Mouse (Mus musculus) kidney, adult 9 months (tissue): ENCODE measurements at regions not wholly inside any gene's neighbourhood (a gene's known extent, or its start where the extent isn't known, plus 50 kb on each side); places are given as distances from the start of the nearest gene placed in this dataset.

Source experiments
- DNase-seq: peaks from one replicate; pipeline ENCODE4 v3.0.0; 2022

GRCm38 (mm10) chr14:86441895-86442679 is 698.9 kb downstream of the Diaph3 start:
- no peak for DNase-seq

GRCm38 (mm10) chr14:86437383-86437782 is 703.7 kb downstream of the Diaph3 start:
- DNase-seq, result no peak

- no peak for DNase-seq
These were observed 705.7 kb downstream of the Diaph3 start for GRCm38 (mm10) chr14:86435345-86435744.

GRCm38 (mm10) chr14:86431215-86431816 is 709.7 kb downstream of the Diaph3 start:
- peak; percentile 8 for DNase-seq

GRCm38 (mm10) chr14:86421881-86422280 is 719.2 kb downstream of the Diaph3 start:
- peak; percentile 90 for DNase-seq

GRCm38 (mm10) chr14:86419959-86420598 is 721.0 kb downstream of the Diaph3 start:
- no peak for DNase-seq

GRCm38 (mm10) chr14:86396876-86397275 is 744.2 kb downstream of the Diaph3 start:
- DNase-seq, result no peak

GRCm38 (mm10) chr14:86395951-86396361 is 745.1 kb downstream of the Diaph3 start:
- DNase-seq, result no peak

GRCm38 (mm10) chr14:86395531-86395930 is 745.5 kb downstream of the Diaph3 start:
- DNase-seq, result no peak

GRCm38 (mm10) chr14:86395068-86395467 is 746.0 kb downstream of the Diaph3 start:
- no peak for DNase-seq

- no peak for DNase-seq
These were observed 755.9 kb downstream of the Diaph3 start for GRCm38 (mm10) chr14:86385136-86385535.

GRCm38 (mm10) chr14:86365032-86365431 is 776.0 kb downstream of the Diaph3 start:
- DNase-seq, result no peak

- DNase-seq, result no peak
These were observed 780.5 kb downstream of the Diaph3 start for GRCm38 (mm10) chr14:86360423-86361059.

- DNase-seq, result no peak
These were observed 782.5 kb downstream of the Diaph3 start for GRCm38 (mm10) chr14:86358584-86358983.

GRCm38 (mm10) chr14:86350526-86350925 is 790.5 kb downstream of the Diaph3 start:
- no peak for DNase-seq

- DNase-seq, result peak; percentile 38
These were observed 802.0 kb downstream of the Diaph3 start for GRCm38 (mm10) chr14:86339007-86339406.

- no peak for DNase-seq
These were observed 804.0 kb downstream of the Diaph3 start for GRCm38 (mm10) chr14:86337052-86337451.

- no peak for DNase-seq
These were observed 805.8 kb downstream of the Diaph3 start for GRCm38 (mm10) chr14:86335284-86335683.

- DNase-seq, result no peak
These were observed 811.9 kb downstream of the Diaph3 start for GRCm38 (mm10) chr14:86329176-86329575.

- DNase-seq, result no peak
These were observed 813.4 kb downstream of the Diaph3 start for GRCm38 (mm10) chr14:86327646-86328045.

- DNase-seq, result peak; percentile 66
These were observed 818.7 kb downstream of the Diaph3 start for GRCm38 (mm10) chr14:86322365-86322764.

GRCm38 (mm10) chr14:86315974-86316373 is 825.1 kb downstream of the Diaph3 start:
- DNase-seq, result no peak

GRCm38 (mm10) chr14:86308949-86309543 is 832.0 kb downstream of the Diaph3 start:
- peak; percentile 23 for DNase-seq
